Mouse (Mus musculus) C2C12 (cell line): Measurements from ENCODE around the gene Gpam. TPM values are rescaled to one million over a fixed set of nuclear protein-coding genes. Genes with fewer than 3 reads are reported as not detected.

Experiments used
- H3K27me3 ChIP-seq: one replicate; pipeline ENCODE4 v1.6.1; 2011; ENCODE audit not compliant: control insufficient read depth, insufficient read depth, insufficient read length
- H3K36me3 ChIP-seq: one replicate; pipeline ENCODE4 v1.6.1; 2011; ENCODE audit not compliant: control insufficient read depth, insufficient read depth
- H3K4me3 ChIP-seq: one replicate; pipeline ENCODE4 v1.5.1; 2011; ENCODE audit warnings: mild to moderate bottlenecking, control low read depth; ENCODE audit not compliant: poor library complexity, insufficient read depth, severe bottlenecking
- H3K79me2 ChIP-seq: one replicate; pipeline ENCODE4 v1.6.1; 2011; ENCODE audit not compliant: control insufficient read depth, insufficient read depth
- H3K79me3 ChIP-seq: one replicate; pipeline ENCODE4 v1.6.1; 2011; ENCODE audit warnings: low read depth, control low read depth
- H3ac ChIP-seq: one replicate; pipeline ENCODE3; 2011; ENCODE audit warnings: low read depth; ENCODE audit not compliant: control insufficient read depth, insufficient read length
- CEBPB ChIP-seq: IDR thresholded peaks from one replicate; pipeline ENCODE4 v1.6.1; 2011; ENCODE audit warnings: low read depth, mild to moderate bottlenecking, control low read depth, moderate library complexity
- CTCF ChIP-seq: IDR thresholded peaks from one replicate; pipeline ENCODE4 v1.5.1; 2011; ENCODE audit not compliant: control insufficient read depth, insufficient read depth, insufficient read length
- FOSL1 ChIP-seq: IDR thresholded peaks from one replicate; pipeline ENCODE4 v1.8.0; 2011; ENCODE audit warnings: mild to moderate bottlenecking, low read length; ENCODE audit not compliant: poor library complexity, insufficient read depth, severe bottlenecking
- MAX ChIP-seq: IDR thresholded peaks from one replicate; pipeline ENCODE4 v1.6.1; 2011; ENCODE audit warnings: mild to moderate bottlenecking, control low read depth
- MYOD1 ChIP-seq: IDR thresholded peaks from one replicate; pipeline ENCODE4 v1.6.1; 2011; ENCODE audit warnings: low read depth; ENCODE audit not compliant: control insufficient read depth, insufficient read length
- MYOG ChIP-seq: IDR thresholded peaks from one replicate; pipeline ENCODE4 v1.6.1; 2011; ENCODE audit not compliant: control insufficient read depth, insufficient read length; ENCODE audit errors: extremely low read depth
- USF1 ChIP-seq: IDR thresholded peaks from one replicate; pipeline ENCODE4 v1.6.1; 2011; ENCODE audit warnings: low read depth, mild to moderate bottlenecking, control low read depth, moderate library complexity
- polyA plus RNA-seq: library from polyadenylated mRNA; unstranded; fragments of >200 nt; fragmentation: generic; extraction: Trizol; gene quantifications from one replicate; pipeline ENCODE4 v1.2.1, GENCODE M21; 2012; ENCODE audit warnings: missing spikeins

Gene Gpam
- polyA plus RNA-seq, 1 experiment: 7.0 TPM

DNA sequence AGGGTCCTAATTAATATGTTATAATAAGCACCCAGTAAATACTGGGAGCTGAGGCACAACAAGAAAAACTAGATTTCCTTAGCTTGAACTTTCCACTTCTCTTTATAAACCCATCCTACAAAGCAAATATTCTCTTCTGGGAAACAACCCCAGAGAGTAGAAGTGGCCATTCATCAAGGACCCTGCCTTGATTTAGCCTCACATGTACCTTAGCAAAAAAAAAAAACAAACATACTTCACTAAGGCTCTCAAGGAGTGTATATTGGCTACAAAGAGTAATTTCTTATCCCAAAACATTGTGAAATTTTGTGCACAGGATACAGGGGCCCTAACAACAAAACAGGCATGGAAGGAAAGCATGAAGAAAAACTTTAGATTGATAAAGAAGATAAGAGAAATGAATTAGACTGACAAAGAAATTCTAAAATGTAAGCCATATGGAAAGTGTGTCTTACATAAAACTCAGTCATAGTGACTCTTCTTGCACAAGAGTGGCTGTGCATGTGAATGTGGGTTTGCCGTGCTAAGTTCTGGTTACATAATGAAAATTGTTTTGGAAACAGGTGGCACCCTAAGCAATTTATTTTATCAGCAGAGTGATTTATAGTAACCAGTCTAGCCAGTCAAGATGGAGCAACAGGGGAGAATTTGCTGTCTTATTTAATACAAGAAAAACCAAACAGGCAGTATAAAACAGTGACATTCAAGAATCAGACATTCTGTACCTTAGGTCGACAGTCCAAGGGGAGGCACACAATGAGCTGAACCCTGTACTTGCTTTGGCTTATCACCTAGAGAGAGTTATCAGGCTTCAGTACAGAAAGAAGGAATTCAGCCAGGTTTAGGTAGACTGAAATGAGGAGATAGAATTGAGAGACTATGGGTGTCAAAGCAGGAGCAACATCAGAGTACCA is 26.6 kb downstream of the Gpam start:
- H3K27me3 ChIP-seq: no peaks in the 10 kb centered on the region
- H3K4me3 ChIP-seq: no peak overlapping the region

DNA sequence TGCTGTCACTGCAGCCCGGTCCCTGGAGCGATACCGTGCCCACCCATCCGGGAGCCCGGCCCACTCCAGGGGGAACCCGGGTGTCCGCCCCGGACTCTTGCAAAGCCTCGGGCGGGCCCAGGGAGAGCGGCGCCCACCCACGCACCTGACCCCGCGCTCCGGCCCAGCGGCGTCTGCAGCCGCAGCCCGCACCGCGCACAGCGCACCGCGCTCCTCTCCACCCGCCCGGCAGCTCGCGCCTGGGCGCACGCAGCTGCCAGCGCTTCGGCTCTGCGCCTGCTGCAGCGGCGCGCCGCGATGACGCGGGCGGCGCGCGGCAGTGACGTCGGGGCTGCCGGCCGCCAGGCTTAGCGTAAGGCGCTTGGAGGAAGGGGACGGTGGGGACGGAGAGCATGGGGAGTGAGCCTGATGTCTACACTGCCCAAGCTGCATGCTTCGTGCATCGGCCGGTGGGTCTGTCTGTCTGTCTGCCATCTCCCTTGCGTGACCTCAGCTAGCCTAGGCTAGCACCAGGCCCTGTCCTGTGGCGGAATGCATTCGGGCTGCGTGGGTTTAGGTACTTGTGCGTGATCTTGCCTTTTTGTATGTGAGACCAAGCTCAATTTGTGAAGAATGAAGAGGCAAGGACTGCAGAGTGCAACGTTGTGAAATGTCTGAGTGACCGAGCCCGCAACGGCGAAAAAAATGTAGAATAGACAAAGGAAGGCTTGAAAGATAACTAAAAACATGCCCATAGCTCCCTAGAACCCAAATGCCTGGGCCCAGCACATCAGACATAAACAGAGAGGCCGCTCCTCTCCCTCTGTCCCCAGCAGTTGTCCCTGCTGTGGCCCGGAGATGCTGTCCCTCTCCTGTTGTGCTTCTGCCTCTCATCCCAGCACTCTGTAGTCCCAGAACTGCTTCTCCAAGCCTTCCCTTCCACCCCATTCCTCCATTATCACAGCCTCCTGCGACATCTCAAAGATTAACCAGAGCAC is 27.6 kb downstream of the Gpam start:
- TF ChIP-seq USF1 (no peak), CEBPB (no peak), MYOG (no peak), MAX (peak; percentile 78)
- H3K4me3 ChIP-seq: peak overlapping the region; percentile 84
- H3K27me3 ChIP-seq: no peaks in the 10 kb centered on the region
- no peaks in the 10 kb centered on the region for H3K79me3 ChIP-seq
- peaks cover 5% of the 10 kb centered on the region for H3K36me3 ChIP-seq
- H3K79me2 ChIP-seq: peaks cover 19% of the 10 kb centered on the region
- peak overlapping the region; percentile 64 for H3ac ChIP-seq

More for the DNA sequence above, 26.6 kb downstream of the Gpam start:
- H3K36me3 ChIP-seq: peaks cover 4% of the 10 kb centered on the region
- no peak for TF ChIP-seq CTCF
- TF ChIP-seq MAX: no peak
- no peak overlapping the region for H3ac ChIP-seq
- no peaks in the 10 kb centered on the region for H3K79me3 ChIP-seq
- peaks cover 19% of the 10 kb centered on the region for H3K79me2 ChIP-seq

DNA sequence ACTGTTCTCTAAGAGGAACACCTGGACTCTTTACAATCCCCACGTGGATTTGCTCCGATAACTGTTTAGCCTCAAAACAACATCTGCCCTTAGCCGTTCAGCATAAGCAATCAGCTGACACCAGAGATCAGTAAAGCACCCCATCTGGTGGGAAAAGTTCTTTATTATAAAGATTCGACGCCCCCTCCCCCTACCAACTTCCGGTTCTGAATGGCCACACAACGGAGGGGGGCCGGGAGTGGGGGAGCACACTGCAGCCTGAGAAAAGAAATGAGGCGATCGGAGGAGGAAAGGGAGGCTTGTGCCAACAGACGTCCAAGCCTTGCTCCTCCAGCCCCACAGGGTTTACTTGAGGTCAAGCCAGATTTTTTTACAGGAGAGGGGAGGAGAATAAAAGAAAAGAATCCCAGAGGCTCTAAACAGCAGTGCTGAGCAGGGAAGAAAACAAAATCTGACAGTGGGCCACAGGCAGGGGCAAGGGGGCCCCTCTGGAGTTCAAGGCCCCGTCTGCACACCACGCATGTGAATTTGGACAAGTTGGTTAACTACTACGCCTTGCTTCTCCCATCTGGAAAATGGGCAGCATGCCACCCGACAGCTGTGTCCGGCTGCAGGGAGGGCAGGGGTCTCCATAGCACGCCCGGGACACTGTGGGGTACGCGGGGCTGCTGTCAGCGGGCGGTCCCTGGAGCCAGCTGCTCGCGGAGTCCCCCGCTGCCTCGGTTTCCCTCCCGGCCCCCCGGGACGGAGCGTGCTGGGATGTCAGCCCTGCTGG is 28.4 kb downstream of the Gpam start:
- Histone ChIP-seq H3K4me3 (peak overlapping the region; percentile 84), H3K36me3 (peaks cover 9% of the 10 kb centered on the region), H3K79me2 (peaks cover 19% of the 10 kb centered on the region), H3K79me3 (no peaks in the 10 kb centered on the region), H3K27me3 (no peaks in the 10 kb centered on the region), H3ac (peak overlapping the region; percentile 64)
- TF ChIP-seq FOSL1 (no peak), MYOD1 (no peak), CTCF (no peak), USF1 (no peak), MAX (no peak), MYOG (no peak), CEBPB (no peak)

DNA sequence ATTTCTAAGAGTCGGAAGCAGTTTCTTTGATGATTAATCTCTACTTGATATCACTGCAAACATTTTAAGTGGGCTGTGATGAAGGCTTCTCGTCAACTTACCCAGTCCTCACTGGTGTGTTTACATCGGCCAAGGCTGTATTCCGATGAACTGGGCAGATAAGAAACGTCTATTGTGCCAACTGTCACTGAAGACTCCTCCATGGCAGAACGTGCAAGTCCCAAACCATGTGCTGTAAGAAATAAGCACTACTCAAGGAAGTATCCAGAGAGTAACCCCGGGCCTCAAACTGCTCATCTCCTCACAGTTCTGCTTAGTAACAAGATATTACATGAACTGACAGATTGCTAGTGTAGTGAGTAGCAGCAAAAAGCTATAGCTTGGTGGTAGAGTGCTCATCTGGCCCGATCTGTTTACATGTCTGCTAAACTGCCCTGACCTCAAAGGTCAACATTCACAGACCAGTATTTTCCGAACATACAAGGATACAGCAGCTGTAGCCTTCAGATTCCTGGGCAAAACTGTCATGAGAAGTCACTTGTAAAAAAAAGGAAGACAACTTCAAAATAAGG is 29.6 kb downstream of the Gpam start:
- TF ChIP-seq CTCF: no peak
- no peak for TF ChIP-seq MYOG
- TF ChIP-seq CEBPB: no peak
- no peak for TF ChIP-seq MYOD1
- no peak for TF ChIP-seq FOSL1
- TF ChIP-seq USF1: no peak
- no peak for TF ChIP-seq MAX
- H3K36me3 ChIP-seq: peaks cover 9% of the 10 kb centered on the region
- no peaks in the 10 kb centered on the region for H3K79me3 ChIP-seq
- H3K27me3 ChIP-seq: no peaks in the 10 kb centered on the region
- H3K4me3 ChIP-seq: no peak overlapping the region
- H3ac ChIP-seq: no peak overlapping the region
- peaks cover 19% of the 10 kb centered on the region for H3K79me2 ChIP-seq

DNA sequence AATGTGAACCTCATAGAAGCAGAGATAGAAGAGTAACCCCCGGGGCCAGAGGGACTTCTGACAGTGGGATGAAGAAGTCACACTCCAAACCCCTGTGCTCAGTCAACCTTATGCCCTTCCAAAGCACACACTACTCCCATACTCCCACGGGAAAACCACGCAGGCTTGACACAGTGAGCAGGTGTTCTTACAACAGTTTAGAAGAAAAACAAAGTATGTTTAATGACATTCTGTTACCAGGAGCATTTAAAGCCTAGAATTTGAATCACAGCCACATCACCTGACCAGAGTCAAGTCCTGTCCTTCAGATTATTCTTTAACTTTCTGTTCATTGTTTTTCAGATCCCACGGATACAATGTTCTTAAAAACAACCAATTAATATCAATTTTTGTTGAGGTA is 30.4 kb downstream of the Gpam start:
- peaks cover 9% of the 10 kb centered on the region for H3K36me3 ChIP-seq
- no peak overlapping the region for H3K4me3 ChIP-seq
- H3K79me3 ChIP-seq: no peaks in the 10 kb centered on the region
- TF ChIP-seq CEBPB: no peak
- H3K79me2 ChIP-seq: peaks cover 19% of the 10 kb centered on the region
- H3K27me3 ChIP-seq: no peaks in the 10 kb centered on the region
- no peak overlapping the region for H3ac ChIP-seq
